Mouse (Mus musculus) C2C12 (cell line): ENCODE results near the gene Grcc10. TPM values are rescaled to one million over a fixed set of nuclear protein-coding genes. Genes with fewer than 3 reads are reported as not detected.

Experiments
- H3K27me3 ChIP-seq: one replicate; pipeline ENCODE4 v1.6.1; 2011; ENCODE audit not compliant: control insufficient read depth, insufficient read depth, insufficient read length
- H3K36me3 ChIP-seq: one replicate; pipeline ENCODE4 v1.6.1; 2011; ENCODE audit not compliant: control insufficient read depth, insufficient read depth
- H3K4me3 ChIP-seq: one replicate; pipeline ENCODE4 v1.5.1; 2011; ENCODE audit warnings: mild to moderate bottlenecking, control low read depth; ENCODE audit not compliant: poor library complexity, insufficient read depth, severe bottlenecking
- H3K79me2 ChIP-seq: one replicate; pipeline ENCODE4 v1.6.1; 2011; ENCODE audit not compliant: control insufficient read depth, insufficient read depth
- H3K79me3 ChIP-seq: one replicate; pipeline ENCODE4 v1.6.1; 2011; ENCODE audit warnings: low read depth, control low read depth
- H3ac ChIP-seq: one replicate; pipeline ENCODE3; 2011; ENCODE audit warnings: low read depth; ENCODE audit not compliant: control insufficient read depth, insufficient read length
- CEBPB ChIP-seq: IDR thresholded peaks from one replicate; pipeline ENCODE4 v1.6.1; 2011; ENCODE audit warnings: low read depth, mild to moderate bottlenecking, control low read depth, moderate library complexity
- CTCF ChIP-seq: IDR thresholded peaks from one replicate; pipeline ENCODE4 v1.5.1; 2011; ENCODE audit not compliant: control insufficient read depth, insufficient read depth, insufficient read length
- FOSL1 ChIP-seq: IDR thresholded peaks from one replicate; pipeline ENCODE4 v1.8.0; 2011; ENCODE audit warnings: mild to moderate bottlenecking, low read length; ENCODE audit not compliant: poor library complexity, insufficient read depth, severe bottlenecking
- MAX ChIP-seq: IDR thresholded peaks from one replicate; pipeline ENCODE4 v1.6.1; 2011; ENCODE audit warnings: mild to moderate bottlenecking, control low read depth
- MYOD1 ChIP-seq: IDR thresholded peaks from one replicate; pipeline ENCODE4 v1.6.1; 2011; ENCODE audit warnings: low read depth; ENCODE audit not compliant: control insufficient read depth, insufficient read length
- MYOG ChIP-seq: IDR thresholded peaks from one replicate; pipeline ENCODE4 v1.6.1; 2011; ENCODE audit not compliant: control insufficient read depth, insufficient read length; ENCODE audit errors: extremely low read depth
- USF1 ChIP-seq: IDR thresholded peaks from one replicate; pipeline ENCODE4 v1.6.1; 2011; ENCODE audit warnings: low read depth, mild to moderate bottlenecking, control low read depth, moderate library complexity
- polyA plus RNA-seq: library from polyadenylated mRNA; unstranded; fragments of >200 nt; fragmentation: generic; extraction: Trizol; gene quantifications from one replicate; pipeline ENCODE4 v1.2.1, GENCODE M21; 2012; ENCODE audit warnings: missing spikeins

Gene Grcc10
- polyA plus RNA-seq, 1 experiment = 294 TPM

GRCm38 (mm10) chr6:124745490-124746295 lies 4.5 kb upstream of the Grcc10 start:
- Histone ChIP-seq H3K27me3 (no peaks in the 10 kb centered on the region), H3ac (peak overlapping the region; percentile 56), H3K36me3 (peaks cover 54% of the 10 kb centered on the region)

GRCm38 (mm10) chr6:124744755-124745321 lies 3.7 kb upstream of the Grcc10 start:
- Histone ChIP-seq H3K27me3 (no peaks in the 10 kb centered on the region), H3K4me3 (no peak overlapping the region), H3K79me3 (peaks cover 7% of the 10 kb centered on the region), H3K79me2 (peaks cover 11% of the 10 kb centered on the region), H3K36me3 (peaks cover 47% of the 10 kb centered on the region), H3ac (peak overlapping the region; percentile 19)
- TF ChIP-seq USF1 = no peak
- TF ChIP-seq MYOD1 = no peak
- TF ChIP-seq CEBPB = no peak
- TF ChIP-seq FOSL1 = no peak
- TF ChIP-seq CTCF = no peak
- no peak for TF ChIP-seq MYOG
- TF ChIP-seq MAX = no peak

More at GRCm38 (mm10) chr6:124745490-124746295, 4.5 kb upstream of the Grcc10 start:
- H3K79me3 ChIP-seq = peaks cover 12% of the 10 kb centered on the region
- no peak overlapping the region for H3K4me3 ChIP-seq
- no peak for TF ChIP-seq FOSL1
- TF ChIP-seq MYOG = no peak
- peak; percentile 57 for TF ChIP-seq MAX
- peak; percentile 90 for TF ChIP-seq CTCF
- TF ChIP-seq MYOD1 = no peak
- no peak for TF ChIP-seq CEBPB
- no peak for TF ChIP-seq USF1
- H3K79me2 ChIP-seq = peaks cover 18% of the 10 kb centered on the region

- Histone ChIP-seq H3K36me3 (peaks cover 37% of the 10 kb centered on the region), H3K27me3 (no peaks in the 10 kb centered on the region), H3K79me3 (no peaks in the 10 kb centered on the region), H3K4me3 (no peak overlapping the region), H3K79me2 (peaks cover 10% of the 10 kb centered on the region), H3ac (no peak overlapping the region)
- no peak for TF ChIP-seq CEBPB
- TF ChIP-seq CTCF = no peak
- TF ChIP-seq MYOD1 = no peak
- TF ChIP-seq MAX = no peak
- TF ChIP-seq MYOG = no peak
- no peak for TF ChIP-seq FOSL1
- TF ChIP-seq USF1 = no peak
These were observed 2.5 kb upstream of the Grcc10 start for GRCm38 (mm10) chr6:124743647-124744046.

GRCm38 (mm10) chr6:124742839-124743514 lies 1.8 kb upstream of the Grcc10 start:
- peaks cover 37% of the 10 kb centered on the region for H3K36me3 ChIP-seq

GRCm38 (mm10) chr6:124741842-124742241 lies 668 bp upstream of the Grcc10 start:
- TF ChIP-seq MYOD1 (no peak), CTCF (no peak), FOSL1 (no peak), MYOG (no peak), CEBPB (no peak), USF1 (no peak), MAX (no peak)
- Histone ChIP-seq H3K27me3 (no peaks in the 10 kb centered on the region), H3K79me2 (peaks cover 10% of the 10 kb centered on the region), H3K36me3 (peaks cover 33% of the 10 kb centered on the region), H3K79me3 (no peaks in the 10 kb centered on the region), H3K4me3 (no peak overlapping the region), H3ac (peak overlapping the region; percentile 37)

More at GRCm38 (mm10) chr6:124742839-124743514, 1.8 kb upstream of the Grcc10 start:
- H3ac ChIP-seq = no peak overlapping the region
- H3K4me3 ChIP-seq = no peak overlapping the region
- H3K27me3 ChIP-seq = no peaks in the 10 kb centered on the region
- TF ChIP-seq CEBPB (no peak), FOSL1 (no peak), MAX (no peak), USF1 (no peak), MYOG (no peak), CTCF (no peak), MYOD1 (no peak)
- H3K79me3 ChIP-seq = no peaks in the 10 kb centered on the region
- peaks cover 10% of the 10 kb centered on the region for H3K79me2 ChIP-seq
